Mouse (Mus musculus) ES-E14 (cell line): ENCODE measurements around the gene Baz2b. TPM values are rescaled to one million over a fixed set of nuclear protein-coding genes. Genes with fewer than 3 reads are reported as not detected.

Experiments used
- DNase-seq: peaks from one replicate; pipeline ENCODE4 v3.0.0-alpha.2; 2013; ENCODE audit warnings: low read depth, low spot score
- H3K27ac ChIP-seq: 2 replicates; pipeline ENCODE4 v1.5.1; 2012; ENCODE audit warnings: low read depth, mild to moderate bottlenecking, low read length, moderate library complexity, mixed read lengths; ENCODE audit not compliant: poor library complexity, insufficient read depth, severe bottlenecking
- H3K36me3 ChIP-seq: 2 replicates; pipeline ENCODE4 v1.6.1; 2012; ENCODE audit warnings: mild to moderate bottlenecking, low read length, moderate library complexity, mixed read lengths; ENCODE audit not compliant: control insufficient read depth, poor library complexity, insufficient read depth, severe bottlenecking
- H3K4me1 ChIP-seq, 2 experiments: fragments of 150-350 bp in 1 of 2; sonication (generic) in 1 of 2; 2 replicates each; pipeline ENCODE4 v1.6.1; 2012; ENCODE audit warnings: low read length in 2 of 2, mild to moderate bottlenecking in 1 of 2, mixed read lengths in 1 of 2; ENCODE audit not compliant: control insufficient read depth in 2 of 2, insufficient read depth in 2 of 2, poor library complexity in 1 of 2
- H3K4me3 ChIP-seq, 2 experiments: fragments of 150-350 bp in 1 of 2; sonication (generic) in 1 of 2; 2 replicates each; pipeline ENCODE4 v1.5.1; 2012; ENCODE audit warnings: low read length in 2 of 2, low read depth in 1 of 2, mild to moderate bottlenecking in 1 of 2, mixed read lengths in 1 of 2; ENCODE audit not compliant: insufficient read depth in 1 of 2, poor library complexity in 1 of 2, severe bottlenecking in 1 of 2
- H3K9ac ChIP-seq: 2 replicates; pipeline ENCODE4 v1.6.1; 2012; ENCODE audit warnings: low read depth, mild to moderate bottlenecking, low read length, mixed read lengths; ENCODE audit not compliant: poor library complexity, insufficient read depth, severe bottlenecking
- H3K9me3 ChIP-seq: fragments of 150-350 bp; sonication (generic); 2 replicates; pipeline ENCODE4 v1.6.1; 2012; ENCODE audit warnings: low read depth, mild to moderate bottlenecking, low read length; ENCODE audit not compliant: control insufficient read depth, insufficient read depth
- CHD2 ChIP-seq: IDR thresholded peaks from 2 replicates; pipeline ENCODE4 v1.6.1; 2014; ENCODE audit warnings: mild to moderate bottlenecking, low read depth, low read length, inconsistent platforms
- HCFC1 ChIP-seq: IDR thresholded peaks from 2 replicates; pipeline ENCODE4 v1.6.1; 2012; ENCODE audit warnings: low read length, inconsistent platforms, borderline replicate concordance; ENCODE audit not compliant: insufficient read depth
- MAFK ChIP-seq: IDR thresholded peaks from 2 replicates; pipeline ENCODE4 v1.6.1; 2014; ENCODE audit warnings: mild to moderate bottlenecking, low read depth, low read length, inconsistent platforms; ENCODE audit not compliant: insufficient read depth
- ZC3H11A ChIP-seq: IDR thresholded peaks from 2 replicates; pipeline ENCODE4 v1.6.1; 2012; ENCODE audit warnings: low read depth, mild to moderate bottlenecking, inconsistent platforms, low read length, borderline replicate concordance
- ZNF384 ChIP-seq: IDR thresholded peaks from 2 replicates; pipeline ENCODE4 v1.6.1; 2012; ENCODE audit warnings: low read depth, low read length, inconsistent platforms
- in situ Hi-C, 2 experiments: fragments of 600-800 bp; cut with MboI; formaldehyde crosslinking; loops; one replicate each; pipeline ENCODE4 v1.15.1; 2025; ENCODE audit warnings: low sequenced_read_pairs in 2 of 2, inconsistent platforms in 1 of 2; ENCODE audit not compliant: unreplicated experiment in 2 of 2
- total RNA-seq: library from RNA; depleted of rRNA; stranded (reverse); fragments of 300-350 nt; gene quantifications from 2 replicates; pipeline ENCODE4 v1.2.3, GENCODE M21; 2012

Gene Baz2b
- total RNA-seq, 1 experiment, result 22.0 TPM

- H3K9me3 ChIP-seq, result no peaks in the 10 kb centered on the region
- H3K27ac ChIP-seq, result no peak overlapping the region
- in situ Hi-C loops, result no loop called here
- H3K4me1 ChIP-seq, result no peaks in the 10 kb centered on the region
- H3K9ac ChIP-seq, result no peak overlapping the region
- no peak for TF ChIP-seq ZNF384
- TF ChIP-seq MAFK, result no peak
- TF ChIP-seq HCFC1, result no peak
- TF ChIP-seq ZC3H11A, result no peak
- TF ChIP-seq CHD2, result no peak
- no peak for DNase-seq
- H3K36me3 ChIP-seq, result no peaks in the 10 kb centered on the region
- no peak overlapping the region for H3K4me3 ChIP-seq
These were observed 42.8 kb downstream of the Baz2b start for GRCm38 (mm10) chr2:60166878-60167277.

GRCm38 (mm10) chr2:60165679-60166078 lies 44.0 kb downstream of the Baz2b start:
- Histone ChIP-seq H3K36me3 (no peaks in the 10 kb centered on the region), H3K4me3 (no peak overlapping the region), H3K27ac (no peak overlapping the region), H3K9me3 (no peaks in the 10 kb centered on the region), H3K9ac (no peak overlapping the region), H3K4me1 (no peaks in the 10 kb centered on the region)
- TF ChIP-seq ZC3H11A (no peak), MAFK (no peak), HCFC1 (no peak)
- DNase-seq, result no peak
- in situ Hi-C loops, result no loop called here

- in situ Hi-C loops, result no loop called here
- DNase-seq, result no peak
- no peaks in the 10 kb centered on the region for H3K4me1 ChIP-seq
- H3K9ac ChIP-seq, result no peak overlapping the region
- no peak overlapping the region for H3K4me3 ChIP-seq
- H3K36me3 ChIP-seq, result no peaks in the 10 kb centered on the region
- no peak overlapping the region for H3K27ac ChIP-seq
- TF ChIP-seq ZNF384, result no peak
- no peak for TF ChIP-seq ZC3H11A
- TF ChIP-seq HCFC1, result no peak
- TF ChIP-seq CHD2, result no peak
- no peak for TF ChIP-seq MAFK
- no peaks in the 10 kb centered on the region for H3K9me3 ChIP-seq
These were observed 45.9 kb downstream of the Baz2b start for GRCm38 (mm10) chr2:60163744-60164143.

- in situ Hi-C loops, result no loop called here
- Histone ChIP-seq H3K9me3 (no peaks in the 10 kb centered on the region), H3K4me1 (no peaks in the 10 kb centered on the region), H3K36me3 (no peaks in the 10 kb centered on the region), H3K9ac (no peak overlapping the region), H3K27ac (no peak overlapping the region), H3K4me3 (no peak overlapping the region)
- TF ChIP-seq HCFC1 (no peak), MAFK (no peak), CHD2 (no peak), ZC3H11A (no peak), ZNF384 (no peak)
- DNase-seq, result no peak
These were observed 57.2 kb downstream of the Baz2b start for GRCm38 (mm10) chr2:60152481-60152880.

- H3K9ac ChIP-seq, result no peak overlapping the region
- H3K4me1 ChIP-seq, result peaks cover 5 to 10% of the 10 kb centered on the region in 2 experiments
- no peaks in the 10 kb centered on the region for H3K36me3 ChIP-seq
- no peaks in the 10 kb centered on the region for H3K9me3 ChIP-seq
- no peak overlapping the region for H3K27ac ChIP-seq
- TF ChIP-seq HCFC1 (no peak), ZC3H11A (no peak)
- H3K4me3 ChIP-seq, result no peak overlapping the region
- DNase-seq, result no peak
- in situ Hi-C loops, result no loop called here
These were observed 61.0 kb downstream of the Baz2b start for GRCm38 (mm10) chr2:60148651-60149050.
